Mouse (Mus musculus) layer of hippocampus, postnatal 14 days (tissue): ENCODE results near the gene Cped1. TPM values are rescaled to one million over a fixed set of nuclear protein-coding genes. Genes with fewer than 3 reads are reported as not detected.

ENCODE experiments used
- DNase-seq, 2 experiments: peaks; one replicate each; pipeline ENCODE4 v3.0.0; 2021 to 2022; ENCODE audit warnings: low spot score in 2 of 2, mixed read lengths in 1 of 2
- total RNA-seq, 2 experiments: library from RNA; stranded (reverse); gene quantifications; 2 replicates each; pipeline ENCODE4 v1.2.3; 2021

Cped1 gene
- total RNA-seq, 2 experiments from 2014 or later: 1.4 to 2.7 TPM

- no peak for DNase-seq
Observed at GRCm38 (mm10) chr6:21999025-21999424, 13.3 kb downstream of the Cped1 start.

GRCm38 (mm10) chr6:22000086-22000485, 14.4 kb downstream of the Cped1 start:
- no peak for DNase-seq

- no peak for DNase-seq
Observed at GRCm38 (mm10) chr6:22000881-22001280, 15.2 kb downstream of the Cped1 start.

GRCm38 (mm10) chr6:22001284-22001916, 15.7 kb downstream of the Cped1 start:
- DNase-seq: no peak

GRCm38 (mm10) chr6:22002521-22003199, 16.9 kb downstream of the Cped1 start:
- DNase-seq: no peak

GRCm38 (mm10) chr6:22003200-22003587, 17.5 kb downstream of the Cped1 start:
- no peak for DNase-seq

GRCm38 (mm10) chr6:22003959-22004543, 18.3 kb downstream of the Cped1 start:
- no peak for DNase-seq

GRCm38 (mm10) chr6:22008346-22008745, 22.6 kb downstream of the Cped1 start:
- DNase-seq: no peak

- DNase-seq: no peak
Observed at GRCm38 (mm10) chr6:22010258-22010657, 24.5 kb downstream of the Cped1 start.

- DNase-seq: no peak
Observed at GRCm38 (mm10) chr6:22010761-22011281, 25.1 kb downstream of the Cped1 start.

DNA sequence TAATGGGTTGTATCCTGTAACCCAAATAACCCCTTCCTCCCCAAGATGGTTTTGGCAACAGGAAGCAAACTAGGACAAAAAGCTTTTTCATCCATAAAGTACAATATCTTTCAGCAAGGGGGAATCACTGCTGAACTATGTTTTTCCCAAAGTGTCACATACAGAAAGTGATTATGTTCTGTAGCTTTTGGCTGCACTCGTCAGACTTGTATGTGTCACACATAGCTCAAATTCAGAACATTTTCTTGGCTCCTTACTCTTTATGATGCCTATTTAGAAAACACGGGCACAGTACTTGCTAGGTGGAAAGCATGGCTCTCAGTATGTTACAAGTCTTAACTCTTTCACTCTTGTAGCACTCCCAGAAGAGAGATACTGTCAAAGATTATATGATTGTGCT, 25.8 kb downstream of the Cped1 start:
- no peak for DNase-seq

DNA sequence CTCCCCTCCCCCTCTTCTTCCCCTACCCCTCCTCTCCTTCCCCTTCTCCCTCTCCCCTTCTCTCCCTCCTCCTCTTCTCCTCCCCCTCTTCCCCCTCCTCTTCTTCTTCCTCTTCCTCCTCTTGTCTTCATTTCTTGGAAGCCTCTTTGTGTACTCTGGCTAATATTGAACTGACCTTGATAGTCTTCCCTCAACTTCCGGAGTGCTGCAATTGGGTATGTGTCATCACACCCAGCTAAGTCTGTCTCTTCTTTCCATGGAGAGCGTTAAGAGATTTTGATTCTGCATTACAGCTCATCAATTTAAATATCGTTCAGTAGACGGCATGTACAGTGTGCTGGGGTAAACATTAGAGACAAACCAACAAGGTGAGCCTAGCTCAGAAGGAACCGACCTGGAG, 26.4 kb downstream of the Cped1 start:
- DNase-seq: no peak

DNA sequence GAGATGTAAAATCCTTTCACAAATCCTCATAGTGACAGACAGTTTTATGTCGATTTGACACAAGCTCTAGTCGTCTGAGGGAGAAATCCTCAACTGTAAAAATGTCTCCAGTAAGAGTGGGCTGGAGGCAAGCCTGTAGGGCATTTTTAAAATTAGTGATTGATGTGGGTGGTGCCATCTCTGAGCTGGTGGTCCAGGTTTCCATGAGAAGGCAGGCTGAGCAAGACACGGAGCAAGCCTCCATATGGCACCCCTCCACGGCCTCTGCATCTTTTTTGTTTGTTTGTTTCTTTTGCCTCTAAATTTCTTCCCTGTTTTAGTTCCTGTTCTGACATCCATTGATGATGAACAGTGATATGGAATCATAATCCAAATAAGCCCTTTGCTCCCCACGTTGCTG, 26.8 kb downstream of the Cped1 start:
- DNase-seq: no peak

DNA sequence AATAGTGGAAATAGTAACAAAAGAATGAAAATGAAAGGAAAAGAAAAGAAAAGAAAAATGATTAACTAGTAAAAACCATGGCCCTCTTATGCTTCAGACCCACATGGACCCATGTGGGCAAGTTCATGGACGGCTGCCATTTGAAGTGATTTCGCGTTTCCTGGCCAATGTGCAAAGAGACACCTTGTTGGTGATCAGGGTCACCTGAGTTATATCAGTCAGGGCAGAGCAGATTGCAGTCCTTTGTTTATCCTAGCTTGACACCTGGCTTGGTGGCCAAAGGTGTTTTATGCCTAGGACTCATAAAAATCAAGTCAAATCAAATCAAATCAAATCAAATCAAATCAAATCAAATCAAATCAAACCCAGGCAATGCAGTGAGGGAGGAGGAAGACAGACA, 27.7 kb downstream of the Cped1 start:
- no peak for DNase-seq

- no peak for DNase-seq
Observed at GRCm38 (mm10) chr6:22014291-22014911, 28.7 kb downstream of the Cped1 start.

- DNase-seq: no peak
Observed at GRCm38 (mm10) chr6:22017631-22018030, 31.9 kb downstream of the Cped1 start.

- DNase-seq: no peak
Observed at GRCm38 (mm10) chr6:22018768-22019445, 33.2 kb downstream of the Cped1 start.

- DNase-seq: no peak
Observed at GRCm38 (mm10) chr6:22019637-22020036, 33.9 kb downstream of the Cped1 start.

DNA sequence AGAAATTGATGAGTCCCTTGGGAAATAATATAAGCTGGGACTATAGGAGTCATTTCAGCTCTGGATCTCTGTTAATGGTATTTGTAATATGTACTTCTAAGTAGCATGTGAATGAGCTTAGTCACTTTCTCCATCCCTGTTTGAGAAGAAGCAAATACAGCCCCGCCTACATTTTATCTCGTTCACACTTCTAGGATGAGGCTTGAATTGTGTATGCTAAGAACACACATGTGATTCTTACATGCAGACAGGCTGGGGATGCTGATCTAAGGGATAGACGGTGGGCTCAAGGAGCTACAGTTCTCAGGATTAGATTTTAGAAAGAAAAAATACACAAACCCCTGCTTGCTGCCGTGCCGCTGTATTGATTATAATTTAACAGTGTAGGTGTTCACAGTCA, 35.0 kb downstream of the Cped1 start:
- DNase-seq: no peak

DNA sequence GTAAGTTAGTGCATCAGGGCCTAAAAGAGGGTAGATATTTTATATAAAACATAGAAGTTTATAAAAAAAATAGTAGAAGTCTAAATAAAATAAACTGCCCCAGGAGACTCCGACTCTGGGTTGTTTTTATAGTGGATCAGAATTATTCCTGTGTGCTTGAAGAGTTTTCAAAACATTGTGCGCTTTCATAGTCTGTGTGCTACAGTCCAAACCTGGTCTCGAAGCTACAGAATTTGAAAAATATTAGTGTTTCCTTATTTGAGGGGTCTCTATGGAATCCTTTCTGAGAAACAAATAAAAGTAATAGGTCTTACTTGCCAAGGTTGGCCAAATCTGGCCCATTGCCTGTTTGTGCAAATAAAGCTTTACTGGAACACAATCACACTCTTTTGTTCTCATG, 35.6 kb downstream of the Cped1 start:
- no peak for DNase-seq

GRCm38 (mm10) chr6:22024168-22024567, 38.5 kb downstream of the Cped1 start:
- no peak for DNase-seq
